In genomic region chr19:28989515-28989914, GRCm38 (mm10) we compare ENCODE assay signal across 9 mouse cellular contexts. TPM values are rescaled to one million over a fixed set of nuclear protein-coding genes. Genes with fewer than 3 reads are reported as not detected.
DNase-seq lines count a peak whose midpoint lies in the region; ATAC-seq and TF ChIP-seq lines count a peak whose summit lies in the region.
"Had no signal": no experiment of that assay in that cellular context is flagged by ENCODE, and none has a peak within 500 bp of the region (broad histone marks: within the 10 kb centered on the region; RNA-seq: fewer than 3 reads in every experiment).

No protein-coding gene starts in this region.

- peaks cover 19% of the 10 kb centered on the region for H3K4me1 ChIP-seq in heart, embryonic 13.5 days
- peaks cover 31% of the 10 kb centered on the region for H3K4me1 ChIP-seq in G1E (ENCODE audit: insufficient read depth, low read depth, low read length)
- H3K4me1 ChIP-seq in heart, postnatal 0 days (ENCODE audit: control insufficient read depth, insufficient read depth) = peaks cover 9% of the 10 kb centered on the region
- peaks cover 18% of the 10 kb centered on the region for H3K4me1 ChIP-seq in midbrain, embryonic 10.5 days

- H3K4me2 ChIP-seq in heart, embryonic 13.5 days = peak overlapping the region; percentile 84
- peak overlapping the region; percentile 62 for H3K4me2 ChIP-seq in heart, postnatal 0 days (ENCODE audit: low read depth, low read length)

- no peak for TF ChIP-seq CTCF in G1E (IDR thresholded peaks at IDR 0.05; ENCODE audit: low read depth, low read length)
- TF ChIP-seq CTCF in heart, postnatal 0 days (IDR thresholded peaks at IDR 0.05; ENCODE audit: low read depth) = no peak

- peak overlapping the region; percentile 89 for H3K9ac ChIP-seq in heart, embryonic 13.5 days
- H3K9ac ChIP-seq in heart, postnatal 0 days (replicated peaks; ENCODE audit: low read depth, low read length) = peak overlapping the region; percentile 94

- H3K27me3 ChIP-seq in heart, embryonic 13.5 days (replicated peaks) = no peaks in the 10 kb centered on the region
- H3K27me3 ChIP-seq in G1E (ENCODE audit: insufficient read depth, low read length) = no peaks in the 10 kb centered on the region
- no peaks in the 10 kb centered on the region for H3K27me3 ChIP-seq in heart, postnatal 0 days (ENCODE audit: control insufficient read depth, insufficient read depth, low read length)
- 0 out of 2 replicates have a peak, but pooled peaks cover 3% of the 10 kb centered on the region for H3K27me3 ChIP-seq in midbrain, embryonic 10.5 days (ENCODE audit: low read depth, poor library complexity, severe bottlenecking)

- H3K9me3 ChIP-seq in heart, embryonic 13.5 days = no peaks in the 10 kb centered on the region
- H3K9me3 ChIP-seq in G1E (replicated peaks) = no peaks in the 10 kb centered on the region
- no peaks in the 10 kb centered on the region for H3K9me3 ChIP-seq in heart, postnatal 0 days (replicated peaks; ENCODE audit: control insufficient read depth, low read length)
- H3K9me3 ChIP-seq in midbrain, embryonic 10.5 days (replicated peaks) = no peaks in the 10 kb centered on the region

- no peak for TF ChIP-seq EP300 in heart, postnatal 0 days (IDR thresholded peaks at IDR 0.05; ENCODE audit: low read depth)

- peak overlapping the region; percentile 97 for H3K27ac ChIP-seq in heart, embryonic 13.5 days (replicated peaks)
- H3K27ac ChIP-seq in heart, postnatal 0 days (ENCODE audit: low read depth) = peak overlapping the region; percentile 99
- peak overlapping the region; percentile 95 for H3K27ac ChIP-seq in midbrain, embryonic 10.5 days (replicated peaks)

- H3K4me3 ChIP-seq in heart, embryonic 13.5 days = peak overlapping the region; percentile 95
- peak overlapping the region; percentile 98 for H3K4me3 ChIP-seq in G1E (ENCODE audit: low read depth, low read length)
- H3K4me3 ChIP-seq in heart, postnatal 0 days (ENCODE audit: low read depth, low read length) = peak overlapping the region; percentile 86
- peak overlapping the region; percentile 99 for H3K4me3 ChIP-seq in midbrain, embryonic 10.5 days

- intact Hi-C loops in left cerebral cortex, postnatal 25 days (cut with DNase I) = no loop called here

- no peak for ATAC-seq in heart, embryonic 13.5 days (ENCODE audit: extremely low read depth, insufficient number of reproducible peaks, low FRiP score, low TSS enrichment)
- ATAC-seq in G1E (ENCODE audit: extremely low read depth, insufficient number of reproducible peaks, low FRiP score, poor library complexity, severe bottlenecking) = no peak
- ATAC-seq in heart, postnatal 0 days (ENCODE audit: insufficient read depth, low read depth) = no peak

- DNase-seq in heart, adult 8-10 months (ENCODE audit: low spot score) = no peak
- no peak for DNase-seq in G1E (ENCODE audit: low spot score)
- no peak for DNase-seq in heart, postnatal 0 days (ENCODE audit: low spot score)
- DNase-seq in midbrain, embryonic 10.5 days (ENCODE audit: low spot score) = no peak
- no peak for DNase-seq in urinary bladder, postnatal 25 days (ENCODE audit: low spot score)
- no peak for DNase-seq in left cerebral cortex, postnatal 25 days (ENCODE audit: low spot score in 2 of 2)
- DNase-seq in thymus, adult 18-20 months = no peak

- 47% methylated on average over 8 of the region's 8 CpGs for WGBS in heart, embryonic 13.5 days
- 45% methylated on average over 8 of the region's 8 CpGs for WGBS in heart, postnatal 0 days
- 75% methylated on average over 8 of the region's 8 CpGs for WGBS in midbrain, embryonic 10.5 days

- peaks cover 18% of the 10 kb centered on the region for H3K36me3 ChIP-seq in heart, embryonic 13.5 days
- peaks cover 17% of the 10 kb centered on the region for H3K36me3 ChIP-seq in G1E (replicated peaks)
- peaks cover 6% of the 10 kb centered on the region for H3K36me3 ChIP-seq in heart, postnatal 0 days (replicated peaks; ENCODE audit: control insufficient read depth, insufficient read depth, low read length)
- peaks cover 23% of the 10 kb centered on the region for H3K36me3 ChIP-seq in midbrain, embryonic 10.5 days

RNA-seq across cellular contexts. Expression of gene Cdc37l1, which starts 0.6 kb away (rescaled TPM):
- 27.3 and 30.6 TPM in 2 replicates for polyA plus RNA-seq in heart, embryonic 13.5 days (2015; fragmentation: Nextera tagmentation; extraction: Ambion mirVana)
- total RNA-seq in heart, adult 8-10 months (2022) = 10 to 100 TPM; 56.7 to 76.4 (median 64.3) TPM
- total RNA-seq in G1E (2014; fragmentation: Nextera tagmentation) (83.8 and 84.1 TPM in 2 replicates), G1E (2017) (59.7 and 64.7 TPM in 2 replicates)
- polyA plus RNA-seq in G1E (2012) = 4.7 and 5.1 TPM in 2 replicates
- total RNA-seq in heart, postnatal 0 days (2014; rRNA removed; ENCODE audit: low replicate concordance) = 90.6 and 98.7 TPM in 2 replicates
- 44.0 and 50.3 TPM in 2 replicates for polyA plus RNA-seq in heart, postnatal 0 days (2015; fragmentation: Nextera tagmentation; extraction: Ambion mirVana)
- polyA plus RNA-seq in midbrain, embryonic 10.5 days (2016; fragmentation: Nextera tagmentation; extraction: Ambion mirVana) = 33.8 and 43.2 TPM in 2 replicates
- 10 to 100 TPM; 91.4 to 99.5 TPM for total RNA-seq in left cerebral cortex, postnatal 25 days (2021)

RNA-seq across cellular contexts. Expression of gene 4430402I18Rik, which starts 21.9 kb away (rescaled TPM):
- 5.3 and 6.8 TPM in 2 replicates for polyA plus RNA-seq in heart, embryonic 13.5 days (2015; fragmentation: Nextera tagmentation; extraction: Ambion mirVana)
- total RNA-seq in heart, adult 8-10 months (2022) = 10 to 100 TPM; 26.9 to 31.3 (median 29.9) TPM
- total RNA-seq in G1E (2014; fragmentation: Nextera tagmentation) = not detected in 2 replicates
- total RNA-seq in G1E (2017) = 0.38 TPM in 1 of 2 replicates, not detected in the other
- not detected in 2 replicates for polyA plus RNA-seq in G1E (2012)
- total RNA-seq in heart, postnatal 0 days (2014; rRNA removed; ENCODE audit: low replicate concordance) = 3.1 and 24.2 TPM in 2 replicates
- polyA plus RNA-seq in heart, postnatal 0 days (2015; fragmentation: Nextera tagmentation; extraction: Ambion mirVana) = 19.1 and 28.4 TPM in 2 replicates
- 0.33 and 0.34 TPM in 2 replicates for polyA plus RNA-seq in midbrain, embryonic 10.5 days (2016; fragmentation: Nextera tagmentation; extraction: Ambion mirVana)
- total RNA-seq in left cerebral cortex, postnatal 25 days (2021) = 1 to 10 TPM; 5.0 to 6.6 TPM
- total RNA-seq: hematopoietic stem cell, adult 5-6 weeks had no signal

RNA-seq across cellular contexts. Expression of gene Plpp6, which starts 25.8 kb away (rescaled TPM):
- 6.0 and 6.4 TPM in 2 replicates for polyA plus RNA-seq in heart, embryonic 13.5 days (2015; fragmentation: Nextera tagmentation; extraction: Ambion mirVana)
- 1 to 10 TPM; 6.7 to 9.4 (median 7.8) TPM for total RNA-seq in heart, adult 8-10 months (2022)
- total RNA-seq in G1E (2014; fragmentation: Nextera tagmentation) (25.5 and 31.2 TPM in 2 replicates), G1E (2017) (7.1 and 8.7 TPM in 2 replicates)
- 5.8 and 6.4 TPM in 2 replicates for polyA plus RNA-seq in G1E (2012)
- total RNA-seq in heart, postnatal 0 days (2014; rRNA removed; ENCODE audit: low replicate concordance) = 8.8 and 13.0 TPM in 2 replicates
- polyA plus RNA-seq in heart, postnatal 0 days (2015; fragmentation: Nextera tagmentation; extraction: Ambion mirVana) = 4.4 and 5.5 TPM in 2 replicates
- 3.6 and 5.7 TPM in 2 replicates for polyA plus RNA-seq in midbrain, embryonic 10.5 days (2016; fragmentation: Nextera tagmentation; extraction: Ambion mirVana)
- total RNA-seq in left cerebral cortex, postnatal 25 days (2021) = 10 to 100 TPM; 54.0 to 58.6 TPM

RNA-seq across cellular contexts. Expression of gene Ak3, which starts 58.2 kb away (rescaled TPM):
- polyA plus RNA-seq in heart, embryonic 13.5 days (2015; fragmentation: Nextera tagmentation; extraction: Ambion mirVana) = 69.3 and 69.8 TPM in 2 replicates
- total RNA-seq in heart, adult 8-10 months (2022) = 100 to 1,000 TPM in 2 of 4 experiments, 10 to 100 TPM in 2; 76.6 to 102 (median 91.8) TPM
- total RNA-seq in G1E (2014; fragmentation: Nextera tagmentation) (158 and 165 TPM in 2 replicates), G1E (2017) (68.5 and 77.6 TPM in 2 replicates)
- polyA plus RNA-seq in G1E (2012) = 27.2 and 37.6 TPM in 2 replicates
- 74.3 and 97.5 TPM in 2 replicates for total RNA-seq in heart, postnatal 0 days (2014; rRNA removed; ENCODE audit: low replicate concordance)
- polyA plus RNA-seq in heart, postnatal 0 days (2015; fragmentation: Nextera tagmentation; extraction: Ambion mirVana) = 87.4 and 88.3 TPM in 2 replicates
- polyA plus RNA-seq in midbrain, embryonic 10.5 days (2016; fragmentation: Nextera tagmentation; extraction: Ambion mirVana) = 90.1 and 102 TPM in 2 replicates
- total RNA-seq in left cerebral cortex, postnatal 25 days (2021) = 10 to 100 TPM; 56.9 to 60.6 TPM
